Mouse (Mus musculus) MEL (cell line): ENCODE results near the gene Tesk2. TPM values are rescaled to one million over a fixed set of nuclear protein-coding genes. Genes with fewer than 3 reads are reported as not detected.
A peak's percentile ranks its signal among the peaks of the same experiment; 100 is the strongest.

ENCODE experiments used
- DNase-seq: peaks from one replicate; pipeline ENCODE4 v3.0.0; 2011; ENCODE audit warnings: low read depth, low spot score
- H3K27ac ChIP-seq: 2 replicates; pipeline ENCODE4 v1.5.1; 2012; ENCODE audit warnings: low read depth, mild to moderate bottlenecking, control low read depth, low read length, moderate library complexity; ENCODE audit not compliant: control insufficient read depth
- H3K27me3 ChIP-seq, 2 experiments: fragments of 150-350 bp in 1 of 2; sonication (generic) in 1 of 2; 2 replicates each; pipeline ENCODE4 v1.6.1; 2012; ENCODE audit warnings: low read length in 2 of 2, mild to moderate bottlenecking in 2 of 2, improper control_type of control experiment in 1 of 2, moderate library complexity in 1 of 2; ENCODE audit not compliant: insufficient read depth in 2 of 2, control insufficient read depth in 1 of 2
- H3K36me3 ChIP-seq, 2 experiments: 2 replicates each; pipeline ENCODE4 v1.6.1; 2012 to 2014; ENCODE audit warnings: low read length in 2 of 2, improper control_type of control experiment in 1 of 2, inconsistent platforms in 1 of 2, mild to moderate bottlenecking in 1 of 2; ENCODE audit not compliant: insufficient read depth in 2 of 2, control insufficient read depth in 1 of 2
- H3K4me1 ChIP-seq, 2 experiments: fragments of 150-350 bp in 1 of 2; sonication (generic) in 1 of 2; 2 replicates each; pipeline ENCODE4 v1.6.1; 2012; ENCODE audit warnings: low read length in 2 of 2, improper control_type of control experiment in 1 of 2, mild to moderate bottlenecking in 1 of 2; ENCODE audit not compliant: insufficient read depth in 2 of 2, control insufficient read depth in 1 of 2
- H3K4me3 ChIP-seq, 2 experiments: fragments of 150-350 bp in 1 of 2; sonication (generic) in 1 of 2; 2 replicates each; pipeline ENCODE4 v1.5.1; 2012; ENCODE audit warnings: low read depth in 2 of 2, low read length in 2 of 2, mild to moderate bottlenecking in 2 of 2, moderate library complexity in 2 of 2, control low read depth in 1 of 2, improper control_type of control experiment in 1 of 2; ENCODE audit not compliant: control insufficient read depth in 1 of 2, insufficient read depth in 1 of 2
- H3K79me2 ChIP-seq: 2 replicates; pipeline ENCODE4 v1.6.1; 2012; ENCODE audit warnings: mild to moderate bottlenecking, low read length, moderate library complexity; ENCODE audit not compliant: control insufficient read depth, poor library complexity, insufficient read depth
- H3K9ac ChIP-seq: 2 replicates; pipeline ENCODE4 v1.6.1; 2012; ENCODE audit warnings: low read depth, mild to moderate bottlenecking, control low read depth, low read length, moderate library complexity; ENCODE audit not compliant: control insufficient read depth, poor library complexity, severe bottlenecking
- H3K9me3 ChIP-seq: fragments of 150-350 bp; sonication (generic); replicated peaks from 2 replicates; pipeline ENCODE4 v1.6.1; 2012; ENCODE audit warnings: mild to moderate bottlenecking, low read length, improper control_type of control experiment, moderate library complexity; ENCODE audit not compliant: insufficient read depth
- BHLHE40 ChIP-seq: IDR thresholded peaks from 2 replicates; pipeline ENCODE4 v1.6.1; 2012; ENCODE audit warnings: low read depth, mild to moderate bottlenecking, inconsistent platforms, low read length, improper control_type of control experiment, borderline replicate concordance
- CTCF ChIP-seq, 3 experiments: IDR thresholded peaks in 2 of 3; conservative IDR thresholded peaks in 1 of 3; 2 replicates each; pipeline ENCODE4 v1.5.1; 2011 to 2012; ENCODE audit warnings: low read length in 3 of 3, low read depth in 2 of 3, mild to moderate bottlenecking in 2 of 3, improper control_type of control experiment in 1 of 3, inconsistent platforms in 1 of 3, mixed read lengths in 1 of 3, moderate library complexity in 1 of 3; ENCODE audit not compliant: control insufficient read depth in 1 of 3, insufficient read depth in 1 of 3, poor library complexity in 1 of 3, severe bottlenecking in 1 of 3
- EP300 ChIP-seq, 2 experiments: IDR thresholded peaks; 2 replicates each; pipeline ENCODE4 v1.6.1; 2011; ENCODE audit warnings: improper control_type of control experiment in 2 of 2, low read length in 2 of 2, low read depth in 1 of 2, mild to moderate bottlenecking in 1 of 2
- GABPA ChIP-seq: IDR thresholded peaks from 2 replicates; pipeline ENCODE4 v1.6.1; 2012; ENCODE audit warnings: low read depth, mild to moderate bottlenecking, inconsistent platforms, low read length, improper control_type of control experiment, moderate library complexity
- HCFC1 ChIP-seq: IDR thresholded peaks from 2 replicates; pipeline ENCODE4 v1.6.1; 2012; ENCODE audit warnings: low read depth, mild to moderate bottlenecking, inconsistent platforms, low read length, improper control_type of control experiment, moderate library complexity
- KAT2A ChIP-seq: conservative IDR thresholded peaks from 2 replicates; pipeline ENCODE4 v1.6.1; 2012; ENCODE audit warnings: low read depth, low read length, improper control_type of control experiment, inconsistent platforms
- MAX ChIP-seq: IDR thresholded peaks from 2 replicates; pipeline ENCODE4 v1.6.1; 2011; ENCODE audit warnings: low read length, improper control_type of control experiment
- MXI1 ChIP-seq: IDR thresholded peaks from 2 replicates; pipeline ENCODE4 v1.6.1; 2011; ENCODE audit warnings: mild to moderate bottlenecking, low read depth, low read length, improper control_type of control experiment
- MYC ChIP-seq: IDR thresholded peaks from 2 replicates; pipeline ENCODE4 v1.6.1; 2011; ENCODE audit warnings: low read depth, mild to moderate bottlenecking, low read length, improper control_type of control experiment, moderate library complexity
- NRF1 ChIP-seq: IDR thresholded peaks from 2 replicates; pipeline ENCODE4 v1.6.1; 2014; ENCODE audit warnings: low read depth, mild to moderate bottlenecking, inconsistent platforms, low read length, improper control_type of control experiment, moderate library complexity; ENCODE audit not compliant: poor library complexity, insufficient read depth, severe bottlenecking
- POLR2A ChIP-seq, 2 experiments: IDR thresholded peaks; 2 replicates each; pipeline ENCODE4 v1.6.1; 2011 to 2012; ENCODE audit warnings: low read length in 2 of 2, mild to moderate bottlenecking in 2 of 2, control low read depth in 1 of 2, improper control_type of control experiment in 1 of 2, low read depth in 1 of 2, moderate library complexity in 1 of 2; ENCODE audit not compliant: control insufficient read depth in 1 of 2, insufficient read depth in 1 of 2, poor library complexity in 1 of 2
- POLR2AphosphoS2 ChIP-seq: IDR thresholded peaks from 2 replicates; pipeline ENCODE4 v1.6.1; 2011; ENCODE audit warnings: low read length, improper control_type of control experiment
- RAD21 ChIP-seq: IDR thresholded peaks from 2 replicates; pipeline ENCODE4 v1.6.1; 2011; ENCODE audit warnings: mild to moderate bottlenecking, low read depth, low read length, improper control_type of control experiment
- RCOR1 ChIP-seq: IDR thresholded peaks from 2 replicates; pipeline ENCODE4 v1.6.1; 2012; ENCODE audit warnings: low read depth, mild to moderate bottlenecking, inconsistent platforms, low read length, improper control_type of control experiment
- SIN3A ChIP-seq: IDR thresholded peaks from 2 replicates; pipeline ENCODE4 v1.6.1; 2012; ENCODE audit warnings: low read length, improper control_type of control experiment, inconsistent platforms
- SMC3 ChIP-seq: IDR thresholded peaks from 2 replicates; pipeline ENCODE4 v1.6.1; 2011; ENCODE audit warnings: low read depth, low read length, improper control_type of control experiment
- TAL1 ChIP-seq: IDR thresholded peaks from 2 replicates; pipeline ENCODE4 v1.6.1; 2012; ENCODE audit warnings: mild to moderate bottlenecking, inconsistent platforms, low read length, moderate library complexity, mixed read lengths
- USF1 ChIP-seq: IDR thresholded peaks from 2 replicates; pipeline ENCODE4 v1.6.1; 2014; ENCODE audit warnings: low read depth, mild to moderate bottlenecking, inconsistent platforms, low read length, improper control_type of control experiment, moderate library complexity
- USF2 ChIP-seq, 2 experiments: IDR thresholded peaks; 2 replicates each; pipeline ENCODE4 v1.6.1; 2011 to 2012; ENCODE audit warnings: improper control_type of control experiment in 2 of 2, low read length in 2 of 2, borderline replicate concordance in 1 of 2, inconsistent platforms in 1 of 2, low read depth in 1 of 2, mild to moderate bottlenecking in 1 of 2; ENCODE audit not compliant: insufficient read depth in 1 of 2
- ZC3H11A ChIP-seq: IDR thresholded peaks from 2 replicates; pipeline ENCODE4 v1.6.1; 2012; ENCODE audit warnings: low read depth, mild to moderate bottlenecking, inconsistent platforms, low read length, improper control_type of control experiment
- ZNF384 ChIP-seq: IDR thresholded peaks from 2 replicates; pipeline ENCODE4 v1.6.1; 2012; ENCODE audit warnings: low read depth, mild to moderate bottlenecking, inconsistent platforms, low read length, improper control_type of control experiment
- polyA plus RNA-seq, 2 experiments: library from polyadenylated mRNA; stranded (reverse) in 1 of 2; unstranded in 1 of 2; fragments of >175 nt in 1 of 2; fragments of >200 nt in 1 of 2; gene quantifications; 2 replicates each; pipeline versions ENCODE4 v1.2.1 to v1.2.4; 2012; ENCODE audit warnings: low replicate concordance in 2 of 2, low read depth in 1 of 2; ENCODE audit not compliant: insufficient read length in 2 of 2, insufficient read depth in 1 of 2, missing spikeins in 1 of 2
- total RNA-seq: library from RNA; depleted of rRNA; stranded (reverse); fragments of 300-350 nt; gene quantifications from 2 replicates; pipeline ENCODE4 v1.2.3, GENCODE M21; 2012

The Tesk2 gene
- total and polyA plus RNA-seq, 3 experiments, result 2.3 to 3.3 TPM; not detected in 1

GRCm38 (mm10) chr4:116700964-116701363 lies 19.8 kb upstream of the Tesk2 start:
- Histone ChIP-seq H3K36me3 (peaks cover 12 to 23% of the 10 kb centered on the region in 2 experiments), H3K4me3 (no peak overlapping the region), H3K79me2 (no peaks in the 10 kb centered on the region), H3K27ac (no peak overlapping the region), H3K9ac (no peak overlapping the region), H3K9me3 (no peaks in the 10 kb centered on the region), H3K4me1 (no peaks in the 10 kb centered on the region), H3K27me3 (no peaks in the 10 kb centered on the region)
- DNase-seq, result no peak
- TF ChIP-seq RCOR1, result no peak
- no peak for TF ChIP-seq USF2 (IDR thresholded peaks at IDR 0.05; ENCODE audit: borderline replicate concordance in 1 of 2, insufficient read depth in 1 of 2, low read depth in 1 of 2, low read length in 2 of 2)
- TF ChIP-seq POLR2AphosphoS2, result 0 out of 2 replicates have a peak, but pooled peaks have one; percentile 40
- no peak for TF ChIP-seq CTCF (IDR thresholded peaks at IDR 0.05 in 2 of 3, conservative IDR thresholded peaks at IDR 0.05 in 1 of 3; ENCODE audit: control insufficient read depth in 1 of 3, insufficient read depth in 1 of 3, low read depth in 2 of 3, low read length in 3 of 3, poor library complexity in 1 of 3, severe bottlenecking in 1 of 3)
- peak in 1 of 2 experiments; percentile 50; a peak in 1 of 4 replicates for TF ChIP-seq POLR2A (IDR thresholded peaks at IDR 0.05; ENCODE audit: control insufficient read depth in 1 of 2, insufficient read depth in 1 of 2, low read depth in 1 of 2, low read length in 2 of 2, poor library complexity in 1 of 2)
- TF ChIP-seq KAT2A, result no peak
- no peak for TF ChIP-seq MYC

GRCm38 (mm10) chr4:116703804-116704203 lies 16.9 kb upstream of the Tesk2 start:
- Histone ChIP-seq H3K36me3 (peaks cover 9 to 11% of the 10 kb centered on the region in 2 experiments), H3K9ac (no peak overlapping the region), H3K4me3 (no peak overlapping the region), H3K27ac (no peak overlapping the region), H3K4me1 (peaks cover 0 to 3% of the 10 kb centered on the region in 2 experiments; a peak in 1 of 4 replicates), H3K9me3 (no peaks in the 10 kb centered on the region), H3K27me3 (no peaks in the 10 kb centered on the region), H3K79me2 (peaks cover 3% of the 10 kb centered on the region; the same call in 1 of the 2 replicates)
- peak; percentile 89 for DNase-seq
- peak; percentile 41; the same call in 1 of the 2 replicates for TF ChIP-seq SIN3A
- no peak for TF ChIP-seq RCOR1
- no peak for TF ChIP-seq NRF1
- TF ChIP-seq ZC3H11A, result 0 out of 2 replicates have a peak, but pooled peaks have one; percentile 22
- peak; percentile 75 for TF ChIP-seq SMC3
- TF ChIP-seq MAX, result peak; percentile 83
- TF ChIP-seq KAT2A, result no peak
- TF ChIP-seq POLR2AphosphoS2, result no peak; the same call in 1 of the 2 replicates
- TF ChIP-seq BHLHE40, result peak; percentile 57; the same call in 1 of the 2 replicates
- TF ChIP-seq GABPA, result no peak
- peak; percentile 66; the same call in 1 of the 2 replicates for TF ChIP-seq USF1
- TF ChIP-seq MYC, result peak; percentile 91
- no peak for TF ChIP-seq TAL1
- TF ChIP-seq MXI1, result peak; percentile 81
- TF ChIP-seq RAD21, result peak; percentile 32
- TF ChIP-seq CTCF (IDR thresholded peaks at IDR 0.05 in 2 of 3, conservative IDR thresholded peaks at IDR 0.05 in 1 of 3; ENCODE audit: control insufficient read depth in 1 of 3, insufficient read depth in 1 of 3, low read depth in 2 of 3, low read length in 3 of 3, poor library complexity in 1 of 3, severe bottlenecking in 1 of 3), result peak; percentile 74 to 94 (median 78)
- 0 out of 2 replicates have a peak, but pooled peaks have one; percentile 28 for TF ChIP-seq HCFC1
- peak in 1 of 2 experiments; percentile 26; a peak in 1 of 4 replicates for TF ChIP-seq EP300 (IDR thresholded peaks at IDR 0.05; ENCODE audit: low read depth in 1 of 2, low read length in 2 of 2)
- TF ChIP-seq ZNF384, result 0 out of 2 replicates have a peak, but pooled peaks have one; percentile 16
